Mouse (Mus musculus): ENCODE data around the gene Rere.
"Not testable (repeated sequence)": the region's sequence is repeated elsewhere in the genome, so short reads cannot be mapped to it uniquely, and the experiment has no call there.

Gene Rere

DNA sequence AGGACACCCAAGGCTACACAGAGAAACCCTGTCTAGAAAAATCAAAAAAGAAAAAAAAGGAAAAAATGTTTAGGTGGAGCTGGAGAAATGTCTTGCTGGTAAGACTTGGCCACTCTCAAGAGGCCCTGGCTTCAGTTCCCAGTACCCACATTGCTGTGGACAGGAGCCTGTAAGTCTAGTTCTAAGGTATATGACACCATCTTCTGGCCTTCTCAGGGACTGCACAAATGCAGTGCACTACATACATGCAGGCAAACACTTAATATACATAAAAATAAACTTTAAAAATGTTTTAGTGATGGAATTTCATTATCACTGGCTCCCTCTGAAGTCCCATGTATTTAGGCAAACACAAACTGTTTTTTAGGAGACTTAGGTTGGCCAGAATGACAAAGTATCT is 274.3 kb downstream of the Rere start:
- no peak for DNase-seq (ENCODE audit: low read depth)

GRCm38 (mm10) chr4:150556382-150557221 is 275.2 kb downstream of the Rere start:
- DNase-seq (ENCODE audit: low read depth) = peak; percentile 48

- DNase-seq (ENCODE audit: low read depth) = not testable (repeated sequence)
Measured at GRCm38 (mm10) chr4:150557289-150557688, 275.8 kb downstream of the Rere start.

- DNase-seq (ENCODE audit: low read depth) = no peak
Measured at GRCm38 (mm10) chr4:150557976-150558375, 276.5 kb downstream of the Rere start.

- no peak for DNase-seq (ENCODE audit: low read depth)
Measured at GRCm38 (mm10) chr4:150559514-150559913, 278.1 kb downstream of the Rere start.

DNA sequence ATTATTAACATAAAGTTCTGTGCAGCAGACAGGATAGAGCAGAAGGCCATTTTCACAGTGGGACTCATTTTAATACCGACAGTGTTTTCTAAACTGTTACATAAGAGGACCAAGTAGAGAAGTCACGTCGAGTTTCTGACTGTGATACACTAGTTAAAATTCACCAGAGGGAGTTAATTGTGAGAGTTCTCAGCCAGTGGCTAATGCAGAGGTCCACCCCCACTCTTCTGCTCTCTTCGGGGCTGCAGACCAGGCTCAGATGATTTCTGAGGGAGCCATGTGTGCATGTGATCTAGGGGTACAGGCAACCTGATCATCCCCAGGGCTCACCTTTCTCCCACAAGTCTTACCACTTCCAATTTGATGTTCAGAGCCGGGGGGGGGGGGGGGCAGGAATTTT is 281.8 kb downstream of the Rere start:
- no peak for DNase-seq (ENCODE audit: low read depth)

DNA sequence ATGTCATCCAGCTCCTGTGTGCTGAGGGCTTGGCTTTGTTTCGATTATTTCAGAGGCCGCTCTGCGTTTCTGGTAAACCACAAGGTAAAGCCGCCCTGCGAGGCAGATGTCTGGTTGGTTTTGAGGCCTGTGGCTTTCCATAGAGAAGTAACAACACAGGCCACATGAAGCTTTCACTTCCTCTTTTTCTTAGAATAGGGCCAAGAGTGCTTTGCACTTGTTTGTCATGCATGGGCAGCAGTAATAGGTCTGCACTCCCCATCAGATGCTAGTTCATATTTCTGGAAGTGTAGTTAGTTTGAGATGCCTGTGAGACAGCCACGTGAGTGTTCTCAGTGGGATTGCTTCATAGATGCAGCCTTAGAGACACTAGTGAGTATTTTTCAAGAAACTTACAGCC is 284.7 kb downstream of the Rere start:
- DNase-seq (ENCODE audit: low read depth) = peak; percentile 74

DNA sequence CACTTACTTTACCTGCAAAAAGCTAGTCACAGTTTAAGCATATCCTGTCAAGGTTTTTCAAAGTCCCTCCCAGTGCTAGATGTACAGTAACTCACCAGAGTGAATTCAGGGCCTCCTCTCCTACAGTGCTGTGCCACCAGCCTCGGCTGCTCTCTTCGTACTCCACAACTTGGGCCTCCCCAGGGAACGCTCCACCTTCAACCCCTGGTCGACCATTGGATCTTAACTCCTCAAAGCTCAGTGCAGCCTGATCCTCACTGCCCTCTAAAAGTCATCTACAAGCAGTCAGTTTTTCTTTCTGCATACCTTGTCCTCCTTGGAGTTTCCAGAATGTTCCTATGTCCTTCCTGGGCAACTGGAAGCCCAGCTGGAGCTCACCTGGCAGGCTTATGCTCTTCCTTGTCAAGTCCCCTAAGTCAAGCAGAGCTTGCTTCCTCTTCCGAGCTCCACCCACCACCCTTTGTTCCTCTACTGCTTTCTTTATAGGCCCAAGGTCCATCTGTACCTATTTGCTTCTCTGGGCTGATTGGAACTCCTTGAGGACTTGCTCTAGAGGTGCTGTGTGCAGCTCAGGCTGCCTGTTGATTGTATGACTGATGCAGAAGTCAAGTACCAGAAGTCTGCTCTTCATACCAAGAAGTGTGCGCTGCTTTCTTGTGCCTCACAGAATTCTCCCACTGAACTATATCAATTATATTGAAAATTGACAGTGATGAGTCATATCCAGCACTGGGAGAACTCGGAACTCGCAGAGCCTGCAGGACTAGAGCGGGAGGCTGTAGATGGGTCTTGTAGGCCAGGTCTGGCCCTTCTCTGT is 287.1 kb downstream of the Rere start:
- DNase-seq (ENCODE audit: low read depth) = no peak

GRCm38 (mm10) chr4:150569135-150569833 is 287.8 kb downstream of the Rere start:
- no peak for DNase-seq (ENCODE audit: low read depth)

DNA sequence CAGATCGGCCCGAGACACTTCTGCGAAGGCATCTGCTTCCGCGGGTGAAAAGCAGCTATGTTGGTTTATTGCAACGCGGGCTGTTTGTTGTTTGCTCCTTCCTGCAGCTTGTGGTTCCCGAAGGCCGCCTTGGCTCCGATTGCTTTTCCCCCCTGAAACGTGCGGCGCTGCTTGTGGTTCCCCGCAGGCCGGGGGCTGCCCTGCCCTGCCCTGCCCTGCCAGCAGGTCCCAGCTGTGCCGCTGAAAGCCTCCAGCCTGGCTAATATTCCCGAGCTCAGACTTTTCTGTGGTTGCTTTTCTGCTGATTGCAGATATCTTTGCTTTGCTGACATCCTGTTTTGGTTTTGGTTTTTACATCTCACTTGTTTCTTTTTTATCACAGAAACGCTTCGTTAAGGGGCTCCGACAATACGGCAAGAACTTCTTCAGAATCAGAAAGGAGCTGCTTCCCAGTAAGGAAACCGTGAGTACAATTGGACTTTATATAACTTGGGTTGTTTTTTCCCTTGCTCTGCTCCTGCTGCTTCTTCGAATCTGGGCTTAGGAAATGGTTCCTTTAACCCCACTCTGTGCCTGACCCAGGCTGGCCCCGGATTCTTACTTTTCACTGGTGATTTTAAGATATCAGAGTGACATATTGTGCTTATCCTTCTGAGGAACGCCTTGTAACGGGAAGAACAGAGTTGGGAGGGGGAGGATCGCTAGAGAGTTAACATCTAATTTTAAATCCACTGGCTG is 288.6 kb downstream of the Rere start:
- DNase-seq (ENCODE audit: low read depth) = no peak

DNA sequence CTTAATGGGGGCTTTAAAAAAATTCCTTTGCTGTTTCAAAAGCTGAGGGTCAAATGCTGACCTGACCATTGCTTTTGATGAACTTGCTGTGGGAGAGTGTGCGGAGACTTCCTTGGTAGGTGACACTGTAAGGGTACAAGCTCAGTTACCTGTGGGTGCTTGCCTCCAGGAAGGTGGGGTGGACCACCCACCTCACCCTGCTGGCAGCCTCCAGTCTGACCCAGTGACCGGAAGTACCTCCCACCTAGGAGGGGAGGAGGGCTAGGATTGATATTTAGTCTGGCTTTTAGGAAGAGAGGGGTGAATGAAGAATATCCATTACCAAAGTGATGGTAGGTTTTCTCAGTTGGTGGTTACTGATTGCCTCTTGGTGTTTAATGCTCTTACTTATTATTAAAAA is 289.3 kb downstream of the Rere start:
- DNase-seq (ENCODE audit: low read depth) = no peak

GRCm38 (mm10) chr4:150572104-150572691 is 290.8 kb downstream of the Rere start:
- no peak for DNase-seq (ENCODE audit: low read depth)

DNA sequence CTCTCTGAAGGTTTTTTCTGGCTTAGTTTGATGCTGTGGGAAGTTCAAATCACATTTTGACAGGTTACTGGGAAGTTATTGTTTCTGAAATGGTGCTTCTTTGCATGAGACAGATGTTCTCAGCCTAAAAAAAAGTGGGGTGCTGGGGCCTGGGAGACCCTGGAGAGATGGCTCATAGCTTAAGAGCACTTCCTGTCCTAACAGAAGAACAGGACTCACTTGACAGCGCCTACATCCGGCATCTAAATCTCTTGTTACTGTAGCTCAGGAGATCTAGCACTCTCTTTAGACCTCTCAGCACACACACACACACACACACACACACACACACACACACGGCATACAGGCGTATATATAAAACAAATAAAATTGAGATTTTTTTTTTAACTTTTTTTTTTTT is 291.5 kb downstream of the Rere start:
- no peak for DNase-seq (ENCODE audit: low read depth)

DNA sequence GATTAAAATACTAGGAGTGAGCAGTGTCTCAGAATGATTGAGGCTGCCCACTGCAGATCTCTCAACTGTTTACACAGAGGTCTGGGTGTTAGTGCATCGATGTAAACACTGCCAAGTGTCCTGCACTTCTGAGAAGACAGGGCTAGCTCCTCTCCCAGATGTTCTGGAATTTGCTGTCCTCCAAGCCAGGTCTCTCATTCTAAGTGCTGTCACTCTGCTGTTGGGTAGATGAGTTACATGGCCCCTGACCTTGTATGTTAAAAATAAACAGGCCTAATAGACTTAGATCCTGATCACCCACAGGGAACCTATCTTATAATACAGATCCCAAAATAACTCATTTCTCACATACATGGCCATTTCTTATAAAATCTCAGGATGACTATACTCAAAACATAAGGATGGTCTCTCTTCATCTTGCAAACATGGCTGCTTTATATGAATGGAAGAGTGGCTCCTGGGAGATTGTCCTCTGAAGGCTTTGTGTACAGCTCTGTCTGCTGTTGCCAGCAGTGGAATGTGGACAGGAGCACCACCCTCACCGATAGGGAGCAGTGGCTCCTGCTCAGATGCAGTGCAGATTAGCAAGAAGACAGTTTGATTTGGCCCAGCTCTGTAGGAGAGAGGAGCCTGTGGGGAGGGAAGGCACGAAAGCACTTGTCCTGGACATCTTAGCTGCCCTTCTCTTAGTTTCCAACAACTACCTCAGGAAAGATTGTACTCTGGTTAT is 294.1 kb downstream of the Rere start:
- DNase-seq (ENCODE audit: low read depth) = no peak

GRCm38 (mm10) chr4:150576339-150576738 is 294.9 kb downstream of the Rere start:
- no peak for DNase-seq (ENCODE audit: low read depth)

DNA sequence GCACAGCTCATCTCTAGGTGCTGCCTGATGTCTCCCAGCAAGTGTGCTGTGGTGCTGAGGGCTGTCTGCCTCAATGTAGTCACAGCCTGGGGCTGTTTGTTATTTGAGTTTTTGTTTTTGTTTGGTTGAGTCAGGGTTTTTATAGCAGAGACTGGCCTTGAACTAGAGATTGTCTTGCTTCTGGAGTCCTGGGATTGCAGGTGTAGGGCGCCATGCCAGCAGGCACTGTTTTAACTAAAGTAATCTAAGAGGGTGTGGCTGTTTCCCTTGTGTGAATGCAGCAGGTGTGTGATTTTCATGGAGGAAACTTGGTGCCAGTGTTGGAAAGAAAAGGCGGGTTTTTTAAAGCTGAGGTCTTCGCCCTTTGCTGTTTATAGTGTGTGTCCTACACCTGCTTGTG is 296.6 kb downstream of the Rere start:
- DNase-seq (ENCODE audit: low read depth) = no peak

- no peak for DNase-seq (ENCODE audit: low read depth)
Measured at GRCm38 (mm10) chr4:150581931-150582723, 300.7 kb downstream of the Rere start.

- no peak for DNase-seq (ENCODE audit: low read depth)
Measured at GRCm38 (mm10) chr4:150582966-150583776, 301.7 kb downstream of the Rere start.

DNA sequence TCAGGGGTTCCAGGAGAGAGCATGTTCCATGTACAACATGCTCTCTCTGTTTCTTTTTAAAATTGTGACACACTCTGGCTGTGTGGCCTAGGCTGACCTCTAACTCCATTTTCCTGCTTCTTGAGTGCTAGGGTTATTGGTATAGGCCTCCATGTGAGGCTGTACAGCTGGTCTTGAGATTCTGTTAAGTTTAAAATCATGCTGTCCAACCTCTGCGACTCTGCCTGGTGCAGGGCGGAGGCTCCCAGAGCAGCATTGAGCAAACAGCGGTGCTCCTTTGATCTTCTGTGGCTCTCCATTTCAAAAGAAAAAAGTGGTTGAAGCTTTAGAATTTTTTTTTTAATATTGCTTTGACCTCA is 302.3 kb downstream of the Rere start:
- no peak for DNase-seq (ENCODE audit: low read depth)

Measured in c-Kit-positive CD71-negative TER-119-negative erythroid progenitor cells, embryonic 14.5 days (primary cell).